Mouse (Mus musculus) inflammation-experienced regulatory T-cells (primary cell): ENCODE results near the gene Olfr1362. TPM values are rescaled to one million over a fixed set of nuclear protein-coding genes. Genes with fewer than 3 reads are reported as not detected.

Experiments used
- polyA plus RNA-seq, 2 experiments: library from polyadenylated mRNA; unstranded; fragments of 100-300 nt; shearing (Covaris generic); gene quantifications; one replicate each; pipeline ENCODE4 v1.2.1; 2017

Olfr1362 gene
- not detected for polyA plus RNA-seq

GRCm38 (mm10) chr13:21613922-21614321 is at the start of gene Olfr1362:
Olfr1362 (minus strand) TSS chr13:21614022.

GRCm38 (mm10) chr13:21663286-21663685 is 49.5 kb upstream of the Olfr1362 start, which contains the start of gene Olfr1361:
Olfr1361 (minus strand) TSS chr13:21663386.

DNA sequence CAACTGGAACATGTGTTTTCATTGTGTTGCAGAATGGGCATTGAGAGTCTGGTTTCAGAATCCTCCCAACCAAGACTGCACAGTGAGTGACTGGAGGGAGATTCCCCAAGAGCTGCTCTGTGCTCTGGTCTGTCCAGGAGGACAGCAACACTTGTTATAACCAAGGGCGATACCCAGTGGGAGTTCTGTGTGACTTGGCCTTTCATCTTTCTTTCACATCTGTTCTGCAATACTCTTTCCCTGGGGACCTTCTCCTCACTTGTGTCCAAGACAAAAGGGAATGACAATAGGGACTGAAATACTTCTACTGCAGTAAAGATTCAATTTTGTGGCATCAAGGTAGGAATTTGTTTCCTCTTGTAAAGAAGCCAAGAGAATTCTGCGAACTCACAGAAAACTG is 28.6 kb upstream of the Olfr1362 start, which contains the start of gene Olfr11:
Olfr11 (minus strand) TSS at position 101 of the 400 bp plus-strand sequence.

GRCm38 (mm10) chr13:21581659-21582058 is 32.2 kb downstream of the Olfr1362 start, which contains the start of gene Olfr1364:
Olfr1364 (minus strand) TSS chr13:21581759.

Other genes starting within 250 kb of the Olfr1362 start
- 10 to 100 TPM; 57.4 to 65.7 TPM for gene Zkscan3, start 211.3 kb downstream of the Olfr1362 start, polyA plus RNA-seq
- under 1 TPM; 0.23 to 0.53 TPM for gene Pgbd1, start 173.0 kb downstream of the Olfr1362 start, polyA plus RNA-seq
- 1 to 10 TPM; 7.6 to 7.7 TPM for gene Zscan26, start 160.3 kb downstream of the Olfr1362 start, polyA plus RNA-seq
- gene Nkapl, start 145.5 kb downstream of the Olfr1362 start, polyA plus RNA-seq, result under 1 TPM; 0.11 to 0.44 TPM
- gene Zkscan4, start 135.1 kb downstream of the Olfr1362 start, polyA plus RNA-seq, result not detected
- not detected for gene Gm10065, start 134.6 kb downstream of the Olfr1362 start, polyA plus RNA-seq
- gene AK157302, start 118.8 kb downstream of the Olfr1362 start, polyA plus RNA-seq, result under 1 TPM; 0.08 to 0.54 TPM
- 10 to 100 TPM; 10.6 to 16.4 TPM for gene Gm11273, start 112.6 kb downstream of the Olfr1362 start, polyA plus RNA-seq
- 10 to 100 TPM in 1 of 2 experiments, 1 to 10 TPM in 1; 7.6 to 12.8 TPM for gene Zkscan8, start 82.9 kb downstream of the Olfr1362 start, polyA plus RNA-seq
- not detected for gene Olfr1366, start 71.2 kb downstream of the Olfr1362 start, polyA plus RNA-seq
- gene Olfr1535, start 54.1 kb downstream of the Olfr1362 start, polyA plus RNA-seq, result 1 to 10 TPM in 1 of 2 experiments, under 1 TPM in 1; 0.95 to 2.1 TPM
- gene Olfr1364, start 32.3 kb downstream of the Olfr1362 start, polyA plus RNA-seq, result not detected
- gene Olfr11, start 28.5 kb upstream of the Olfr1362 start, polyA plus RNA-seq, result not detected
- under 1 TPM in 1 of 2 experiments, not detected in 1; 0.60 TPM for gene Olfr1361, start 49.4 kb upstream of the Olfr1362 start, polyA plus RNA-seq
- gene Olfr1360, start 63.4 kb upstream of the Olfr1362 start, polyA plus RNA-seq, result under 1 TPM in 1 of 2 experiments, not detected in 1; 0.21 TPM
- gene Olfr1359, start 84.1 kb upstream of the Olfr1362 start, polyA plus RNA-seq, result under 1 TPM in 1 of 2 experiments, not detected in 1; 0.71 TPM
- 1 to 10 TPM in 1 of 2 experiments, not detected in 1; 1.4 TPM for gene Hist1h2bl, start 102.1 kb upstream of the Olfr1362 start, polyA plus RNA-seq
- 10 to 100 TPM; 14.1 to 15.1 TPM for gene Hist1h2ai, start 102.4 kb upstream of the Olfr1362 start, polyA plus RNA-seq
- 1 to 10 TPM; 1.7 to 2.2 TPM for gene Hist1h3h, start 103.6 kb upstream of the Olfr1362 start, polyA plus RNA-seq
- not detected for gene Hist1h2bm, start 108.0 kb upstream of the Olfr1362 start, polyA plus RNA-seq
- under 1 TPM in 1 of 2 experiments, not detected in 1; 0.34 TPM for gene Hist1h4j, start 121.0 kb upstream of the Olfr1362 start, polyA plus RNA-seq
- 10 to 100 TPM in 1 of 2 experiments, 1 to 10 TPM in 1; 4.7 to 30.8 TPM for gene Hist1h4k, start 136.5 kb upstream of the Olfr1362 start, polyA plus RNA-seq
- 1 to 10 TPM; 2.4 to 8.2 TPM for gene Hist1h2ak, start 139.8 kb upstream of the Olfr1362 start, polyA plus RNA-seq
- 1 to 10 TPM; 3.2 to 5.7 TPM for gene Hist1h2bn, start 140.1 kb upstream of the Olfr1362 start, polyA plus RNA-seq
- gene Hist1h1b, start 166.6 kb upstream of the Olfr1362 start, polyA plus RNA-seq, result 1 to 10 TPM; 2.0 to 3.3 TPM
- gene Hist1h3i, start 169.3 kb upstream of the Olfr1362 start, polyA plus RNA-seq, result 1 to 10 TPM in 1 of 2 experiments, not detected in 1; 1.5 TPM
- 1 to 10 TPM; 2.5 to 3.2 TPM for gene Hist1h2an, start 173.2 kb upstream of the Olfr1362 start, polyA plus RNA-seq
- gene Hist1h2bp, start 173.4 kb upstream of the Olfr1362 start, polyA plus RNA-seq, result 1 to 10 TPM in 1 of 2 experiments, not detected in 1; 1.6 TPM
- 10 to 100 TPM in 1 of 2 experiments, 1 to 10 TPM in 1; 7.5 to 13.4 TPM for gene Hist1h2bq, start 196.2 kb upstream of the Olfr1362 start, polyA plus RNA-seq
- not detected for gene Hist1h2ao, start 196.4 kb upstream of the Olfr1362 start, polyA plus RNA-seq
- gene Hist1h4m, start 197.7 kb upstream of the Olfr1362 start, polyA plus RNA-seq, result 10 to 100 TPM; 42.5 to 43.7 TPM
- gene Hist1h4n, start 218.2 kb upstream of the Olfr1362 start, polyA plus RNA-seq, result 10 to 100 TPM; 22.4 to 34.7 TPM
- gene Hist1h2ap, start 219.5 kb upstream of the Olfr1362 start, polyA plus RNA-seq, result 100 to 1,000 TPM; 128 to 153 TPM
- gene Hist1h2br, start 219.7 kb upstream of the Olfr1362 start, polyA plus RNA-seq, result 10 to 100 TPM in 1 of 2 experiments, 1 to 10 TPM in 1; 7.3 to 14.5 TPM